Mouse (Mus musculus) lung, embryonic 16.5 days (tissue): Measurements from ENCODE around the gene Cstb. TPM values are rescaled to one million over a fixed set of nuclear protein-coding genes. Genes with fewer than 3 reads are reported as not detected.

Experiments
- ATAC-seq: fragments of 200-750 bp; cut with Nextera tagmentation; 2 replicates; pipeline ENCODE4 v1.8.0; 2017; ENCODE audit warnings: low read depth, mild to moderate bottlenecking, moderate library complexity
- H3K27ac ChIP-seq: fragments of 300-500 bp; sonication (generic); 2 replicates; pipeline ENCODE4 v1.5.1; 2014; ENCODE audit warnings: mild to moderate bottlenecking, control low read depth, low read length
- H3K27me3 ChIP-seq: fragments of 300-500 bp; sonication (generic); 2 replicates; pipeline ENCODE4 v1.6.1; 2014; ENCODE audit warnings: low read depth, low read length, mixed read lengths; ENCODE audit not compliant: control insufficient read depth, insufficient read depth
- H3K36me3 ChIP-seq: fragments of 300-500 bp; sonication (generic); 2 replicates; pipeline ENCODE4 v1.6.1; 2014; ENCODE audit warnings: low read length; ENCODE audit not compliant: control insufficient read depth, insufficient read depth
- H3K4me1 ChIP-seq: fragments of 300-500 bp; sonication (generic); replicated peaks from 2 replicates; pipeline ENCODE4 v1.6.1; 2014; ENCODE audit warnings: low read length, mixed read lengths; ENCODE audit not compliant: control insufficient read depth, insufficient read depth
- H3K4me2 ChIP-seq: fragments of 300-500 bp; sonication (generic); 2 replicates; pipeline ENCODE4 v1.6.1; 2014; ENCODE audit warnings: low read depth, low read length, control low read depth
- H3K4me3 ChIP-seq: fragments of 300-500 bp; sonication (generic); 2 replicates; pipeline ENCODE4 v1.5.1; 2014; ENCODE audit warnings: mild to moderate bottlenecking, low read length, control low read depth
- H3K9ac ChIP-seq: fragments of 300-500 bp; sonication (generic); 2 replicates; pipeline ENCODE4 v1.6.1; 2014; ENCODE audit warnings: low read length, control low read depth
- H3K9me3 ChIP-seq: fragments of 300-500 bp; sonication (generic); 2 replicates; pipeline ENCODE4 v1.6.1; 2016; ENCODE audit warnings: low read length; ENCODE audit not compliant: control insufficient read depth
- WGBS: fragments of 180-500 bp; shearing (Covaris S2); extraction: QIAGEN DNeasy Blood & Tissue Kit; methylation state at CpG from one replicate; pipeline ENCODE4 v1.1.7; 2014; 5-methylcytosine and 5-hydroxymethylcytosine counted together
- polyA plus RNA-seq: library from polyadenylated mRNA; unstranded; fragments of >200 nt; fragmentation: Nextera tagmentation; extraction: Ambion mirVana; gene quantifications from 2 replicates; pipeline ENCODE4 v1.2.1, GENCODE M21; 2015

Gene Cstb
- polyA plus RNA-seq, 1 experiment from 2014 or later = 240 TPM

GRCm38 (mm10) chr10:78447396-78447795 is 21.9 kb downstream of the Cstb start:
- Histone ChIP-seq H3K4me1 (no peaks in the 10 kb centered on the region), H3K27ac (no peak overlapping the region), H3K27me3 (no peaks in the 10 kb centered on the region), H3K9ac (no peak overlapping the region), H3K36me3 (no peaks in the 10 kb centered on the region), H3K4me3 (no peak overlapping the region), H3K4me2 (no peak overlapping the region), H3K9me3 (no peaks in the 10 kb centered on the region)
- no peak for ATAC-seq
- WGBS = 80% methylated on average over 3 of the region's 3 CpGs

GRCm38 (mm10) chr10:78450761-78451160 is 25.3 kb downstream of the Cstb start:
- no peaks in the 10 kb centered on the region for H3K9me3 ChIP-seq
- H3K27ac ChIP-seq = no peak overlapping the region
- 90% methylated on average over 5 of the region's 5 CpGs for WGBS
- no peak for ATAC-seq
- H3K27me3 ChIP-seq = no peaks in the 10 kb centered on the region
- no peak overlapping the region for H3K4me2 ChIP-seq
- no peak overlapping the region for H3K4me3 ChIP-seq
- no peaks in the 10 kb centered on the region for H3K4me1 ChIP-seq
- H3K9ac ChIP-seq = no peak overlapping the region
- H3K36me3 ChIP-seq = no peaks in the 10 kb centered on the region

GRCm38 (mm10) chr10:78452641-78453040 is 27.2 kb downstream of the Cstb start:
- Histone ChIP-seq H3K27me3 (no peaks in the 10 kb centered on the region), H3K9ac (no peak overlapping the region), H3K4me3 (no peak overlapping the region), H3K4me2 (no peak overlapping the region), H3K27ac (no peak overlapping the region), H3K4me1 (peaks cover 4% of the 10 kb centered on the region), H3K36me3 (no peaks in the 10 kb centered on the region), H3K9me3 (no peaks in the 10 kb centered on the region)
- no peak for ATAC-seq
- 42% methylated on average over 4 of the region's 4 CpGs for WGBS

GRCm38 (mm10) chr10:78456696-78457095 is 31.2 kb downstream of the Cstb start:
- WGBS = 57% methylated on average over 13 of the region's 13 CpGs

GRCm38 (mm10) chr10:78457495-78458347 is 32.3 kb downstream of the Cstb start:
- peak; percentile 78 for ATAC-seq
- Histone ChIP-seq H3K9ac (no peak overlapping the region), H3K27ac (no peak overlapping the region), H3K9me3 (no peaks in the 10 kb centered on the region), H3K36me3 (no peaks in the 10 kb centered on the region), H3K4me3 (no peak overlapping the region), H3K4me1 (peaks cover 21% of the 10 kb centered on the region), H3K27me3 (no peaks in the 10 kb centered on the region), H3K4me2 (peak overlapping the region; percentile 45)
- WGBS = 16% methylated on average over 10 of the region's 10 CpGs

More at GRCm38 (mm10) chr10:78456696-78457095, 31.2 kb downstream of the Cstb start:
- Histone ChIP-seq H3K9ac (no peak overlapping the region), H3K9me3 (no peaks in the 10 kb centered on the region), H3K4me2 (no peak overlapping the region), H3K27ac (no peak overlapping the region), H3K4me1 (peaks cover 21% of the 10 kb centered on the region), H3K27me3 (no peaks in the 10 kb centered on the region), H3K4me3 (no peak overlapping the region), H3K36me3 (no peaks in the 10 kb centered on the region)
- no peak for ATAC-seq

- WGBS = 55% methylated on average over 5 of the region's 5 CpGs
- no peaks in the 10 kb centered on the region for H3K36me3 ChIP-seq
- no peak overlapping the region for H3K4me2 ChIP-seq
- H3K4me1 ChIP-seq = peaks cover 21% of the 10 kb centered on the region
- H3K27ac ChIP-seq = no peak overlapping the region
- no peak overlapping the region for H3K9ac ChIP-seq
- peak; percentile 24 for ATAC-seq
- no peak overlapping the region for H3K4me3 ChIP-seq
- H3K27me3 ChIP-seq = no peaks in the 10 kb centered on the region
- no peaks in the 10 kb centered on the region for H3K9me3 ChIP-seq
Measured at GRCm38 (mm10) chr10:78458348-78459111, 33.1 kb downstream of the Cstb start.

GRCm38 (mm10) chr10:78460463-78460862 is 35.0 kb downstream of the Cstb start:
- Histone ChIP-seq H3K9me3 (no peaks in the 10 kb centered on the region), H3K4me3 (no peak overlapping the region), H3K36me3 (no peaks in the 10 kb centered on the region), H3K27ac (no peak overlapping the region), H3K4me1 (peaks cover 30% of the 10 kb centered on the region), H3K27me3 (no peaks in the 10 kb centered on the region), H3K9ac (no peak overlapping the region), H3K4me2 (no peak overlapping the region)
- 16% methylated on average over 5 of the region's 5 CpGs for WGBS
- no peak for ATAC-seq

- Histone ChIP-seq H3K27me3 (no peaks in the 10 kb centered on the region), H3K27ac (no peak overlapping the region), H3K4me2 (no peak overlapping the region), H3K36me3 (no peaks in the 10 kb centered on the region), H3K4me3 (no peak overlapping the region), H3K9ac (no peak overlapping the region), H3K9me3 (no peaks in the 10 kb centered on the region), H3K4me1 (peaks cover 30% of the 10 kb centered on the region)
- ATAC-seq = no peak
- 74% methylated on average over 4 of the region's 4 CpGs for WGBS
Measured at GRCm38 (mm10) chr10:78461767-78462166, 36.3 kb downstream of the Cstb start.
